Mouse (Mus musculus) limb, embryonic 11.5 days (tissue): ENCODE measurements around the gene Proz. TPM values are rescaled to one million over a fixed set of nuclear protein-coding genes. Genes with fewer than 3 reads are reported as not detected.

Experiments
- ATAC-seq: fragments of 200-750 bp; cut with Nextera tagmentation; 2 replicates; pipeline ENCODE4 v1.8.0; 2017; ENCODE audit warnings: low read depth; ENCODE audit not compliant: insufficient number of reproducible peaks, low FRiP score, low TSS enrichment
- DNase-seq: peaks from one replicate; pipeline ENCODE4 v3.0.0-alpha.2; 2015; ENCODE audit warnings: low spot score
- H3K27ac ChIP-seq: fragments of 300-500 bp; sonication (generic); replicated peaks from 2 replicates; pipeline ENCODE4 v1.5.1; 2014; ENCODE audit warnings: low read depth, mild to moderate bottlenecking, low read length
- H3K27me3 ChIP-seq: fragments of 300-500 bp; sonication (generic); 2 replicates; pipeline ENCODE4 v1.6.1; 2014; ENCODE audit warnings: mild to moderate bottlenecking, low read length, mixed read lengths; ENCODE audit not compliant: control insufficient read depth, insufficient read depth
- H3K36me3 ChIP-seq: fragments of 300-500 bp; sonication (generic); 2 replicates; pipeline ENCODE4 v1.6.1; 2014; ENCODE audit warnings: mild to moderate bottlenecking, low read length, moderate library complexity, mixed read lengths; ENCODE audit not compliant: control insufficient read depth, insufficient read depth
- H3K4me1 ChIP-seq: fragments of 300-500 bp; sonication (generic); 2 replicates; pipeline ENCODE4 v1.6.1; 2014; ENCODE audit warnings: low read length, mixed read lengths; ENCODE audit not compliant: control insufficient read depth, insufficient read depth
- H3K4me2 ChIP-seq: fragments of 300-500 bp; sonication (generic); 2 replicates; pipeline ENCODE4 v1.6.1; 2014; ENCODE audit warnings: low read depth, mild to moderate bottlenecking, moderate library complexity; ENCODE audit not compliant: severe bottlenecking
- H3K4me3 ChIP-seq: fragments of 300-500 bp; sonication (generic); 2 replicates; pipeline ENCODE4 v1.5.1; 2014; ENCODE audit warnings: low read depth, low read length
- H3K9ac ChIP-seq: fragments of 300-500 bp; sonication (generic); 2 replicates; pipeline ENCODE4 v1.6.1; 2014; ENCODE audit warnings: mild to moderate bottlenecking, low read length
- H3K9me3 ChIP-seq: fragments of 300-500 bp; sonication (generic); 2 replicates; pipeline ENCODE4 v1.6.1; 2016; ENCODE audit warnings: low read length; ENCODE audit not compliant: control insufficient read depth
- WGBS: fragments of 180-500 bp; shearing (Covaris S2); extraction: QIAGEN DNeasy Blood & Tissue Kit; methylation state at CpG from one replicate; pipeline ENCODE4 v1.1.7; 2014; 5-methylcytosine and 5-hydroxymethylcytosine counted together
- polyA plus RNA-seq: library from polyadenylated mRNA; unstranded; fragments of >200 nt; fragmentation: Nextera tagmentation; extraction: Ambion mirVana; gene quantifications from 2 replicates; pipeline ENCODE4 v1.2.1, GENCODE M21; 2014

The Proz gene
- polyA plus RNA-seq, 1 experiment from 2014 or later, result 0.24 TPM

DNA sequence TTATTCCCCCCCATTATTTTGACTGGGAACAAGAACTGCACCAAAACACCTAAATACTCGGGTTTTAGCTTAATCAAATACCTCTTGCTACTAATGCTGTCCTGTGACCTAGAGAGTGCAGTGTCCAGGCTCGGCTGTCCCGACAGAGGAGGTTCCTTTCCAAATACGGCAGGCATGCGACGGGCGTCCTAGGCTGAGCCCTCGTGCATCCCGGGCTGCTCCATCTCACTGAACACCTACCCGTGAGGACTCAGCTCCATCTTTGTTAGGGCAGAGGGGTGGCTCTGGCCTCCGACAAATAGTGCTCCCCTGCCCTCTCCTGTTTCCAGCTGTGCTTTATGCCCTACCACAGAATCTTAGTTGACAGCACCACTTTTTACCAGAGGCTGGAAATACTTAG is 51.2 kb downstream of the Proz start:
- no peak for ATAC-seq

DNA sequence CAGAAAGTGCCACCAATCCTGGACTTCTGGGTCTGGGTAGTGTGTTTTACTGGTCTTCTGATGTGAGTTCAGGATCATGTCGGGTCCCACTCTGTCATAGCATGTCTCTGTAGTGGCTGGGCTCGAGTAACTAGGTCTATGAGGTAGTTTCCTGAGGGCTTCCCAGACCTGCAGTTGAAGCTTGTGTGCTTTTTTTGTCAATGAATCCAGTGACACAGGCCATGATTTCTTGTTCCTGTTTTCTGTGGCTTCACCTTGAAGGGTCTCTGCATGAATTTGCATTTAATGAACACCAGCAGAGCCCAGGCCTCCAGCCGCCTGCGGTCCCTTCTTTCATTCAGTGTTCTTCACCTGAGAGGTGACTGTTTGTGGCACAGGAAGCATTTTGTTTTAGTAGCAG is 52.5 kb downstream of the Proz start:
- no peaks in the 10 kb centered on the region for H3K4me1 ChIP-seq
- H3K27ac ChIP-seq, result no peak overlapping the region
- no peak overlapping the region for H3K4me2 ChIP-seq
- no peaks in the 10 kb centered on the region for H3K27me3 ChIP-seq
- 94% methylated on average over 4 of the region's 4 CpGs for WGBS
- no peaks in the 10 kb centered on the region for H3K9me3 ChIP-seq
- DNase-seq (no peak), ATAC-seq (no peak)
- H3K36me3 ChIP-seq, result peaks cover 7% of the 10 kb centered on the region; the same call in 1 of the 2 replicates
- no peak overlapping the region for H3K4me3 ChIP-seq
- no peak overlapping the region for H3K9ac ChIP-seq

More for the DNA sequence above, 51.2 kb downstream of the Proz start:
- Histone ChIP-seq H3K9me3 (no peaks in the 10 kb centered on the region), H3K4me2 (no peak overlapping the region), H3K36me3 (peaks cover 10% of the 10 kb centered on the region; the same call in 1 of the 2 replicates), H3K27me3 (no peaks in the 10 kb centered on the region), H3K4me1 (no peaks in the 10 kb centered on the region), H3K9ac (no peak overlapping the region), H3K27ac (no peak overlapping the region), H3K4me3 (no peak overlapping the region)
- DNase-seq, result no peak
- 88% methylated on average over 11 of the region's 11 CpGs for WGBS

DNA sequence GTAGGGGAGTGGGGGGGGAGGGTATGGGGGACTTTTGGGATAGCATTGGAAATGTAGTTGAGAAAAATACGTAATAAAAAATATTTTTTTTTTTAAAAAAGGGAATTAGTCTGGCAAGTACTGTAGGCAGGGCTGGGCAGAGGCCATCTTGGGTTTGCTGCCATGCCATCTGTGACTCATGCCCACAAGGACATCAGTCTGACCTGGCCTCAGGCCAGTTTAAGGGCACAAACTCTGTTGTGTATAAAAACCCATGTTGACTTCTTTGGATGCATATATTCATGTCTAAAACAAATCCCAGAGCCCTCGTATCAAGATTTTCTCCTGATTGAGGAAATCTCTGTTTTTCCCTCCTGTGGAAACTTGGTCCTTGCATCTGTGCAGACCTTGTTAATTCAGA is 56.4 kb downstream of the Proz start:
- no peak overlapping the region for H3K27ac ChIP-seq
- no peaks in the 10 kb centered on the region for H3K9me3 ChIP-seq
- ATAC-seq (no peak), DNase-seq (no peak)
- peaks cover 7% of the 10 kb centered on the region; the same call in 1 of the 2 replicates for H3K36me3 ChIP-seq
- 92% methylated on average over 2 of the region's 2 CpGs for WGBS
- no peak overlapping the region for H3K4me3 ChIP-seq
- no peaks in the 10 kb centered on the region for H3K4me1 ChIP-seq
- no peaks in the 10 kb centered on the region for H3K27me3 ChIP-seq
- no peak overlapping the region for H3K4me2 ChIP-seq
- H3K9ac ChIP-seq, result no peak overlapping the region

DNA sequence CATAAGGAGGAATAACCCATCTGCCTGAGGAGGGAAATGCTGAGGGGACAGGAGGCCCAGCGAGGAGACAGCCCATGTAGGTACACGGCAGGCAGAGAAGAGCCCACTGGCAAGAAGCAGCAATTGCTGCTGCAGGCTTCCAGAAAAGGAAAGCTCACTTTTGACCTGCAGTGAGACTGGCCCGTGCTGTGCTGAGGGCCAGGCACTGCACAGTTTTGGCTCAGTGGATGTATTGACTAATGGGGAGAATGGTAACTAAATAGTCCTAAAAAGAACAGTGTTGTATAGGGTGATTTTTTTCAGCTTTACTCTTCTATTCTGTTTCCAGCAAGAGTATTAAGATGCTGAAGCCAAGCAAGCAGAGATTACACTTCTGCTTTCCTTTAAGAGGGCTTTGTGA is 57.8 kb downstream of the Proz start:
- Histone ChIP-seq H3K4me2 (no peak overlapping the region), H3K4me3 (no peak overlapping the region), H3K27ac (no peak overlapping the region), H3K4me1 (no peaks in the 10 kb centered on the region), H3K9me3 (no peaks in the 10 kb centered on the region), H3K9ac (no peak overlapping the region), H3K27me3 (no peaks in the 10 kb centered on the region), H3K36me3 (peaks cover 7% of the 10 kb centered on the region; the same call in 1 of the 2 replicates)
- ATAC-seq (no peak), DNase-seq (no peak)
- WGBS, result 82% methylated on average over 3 of the region's 3 CpGs

DNA sequence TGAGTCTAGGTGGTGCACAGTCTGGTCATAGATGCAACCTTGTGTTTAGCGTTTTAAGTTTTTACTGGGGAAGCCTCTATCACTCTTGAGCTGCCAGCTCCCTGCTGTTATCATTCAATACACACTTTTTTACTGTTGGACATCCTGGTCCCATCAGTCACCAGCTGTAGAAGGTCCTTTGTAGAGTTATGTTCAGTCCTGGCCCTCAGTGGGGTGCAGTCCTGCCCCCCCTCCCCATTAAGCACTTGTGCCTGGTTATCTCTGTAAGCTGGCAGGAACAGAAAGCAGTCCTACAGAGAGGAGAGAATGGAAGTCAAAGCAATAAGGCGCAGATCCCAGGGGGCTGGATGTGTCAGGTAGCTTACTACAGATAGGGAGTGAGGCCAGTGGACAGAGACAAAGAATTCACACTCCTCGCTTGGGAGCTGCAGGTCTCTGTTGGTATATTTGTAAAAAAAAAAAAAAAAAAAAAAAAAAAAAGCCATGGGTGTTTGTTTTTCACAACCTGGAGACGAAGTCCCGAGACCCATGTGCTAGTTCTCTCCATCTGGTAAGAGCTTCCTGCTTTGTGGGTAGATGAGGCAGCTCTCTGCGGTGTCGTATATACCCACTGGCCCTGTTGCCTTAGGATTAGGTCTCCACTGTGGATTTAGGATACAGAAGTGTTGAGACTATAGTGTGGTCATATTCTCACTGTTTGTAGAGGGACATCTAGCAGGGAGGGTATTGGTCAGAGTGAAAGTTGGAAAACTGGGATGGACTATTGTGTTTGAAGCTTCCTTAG is 60.4 kb downstream of the Proz start:
- no peak for DNase-seq
- Histone ChIP-seq H3K4me2 (no peak overlapping the region), H3K9me3 (no peaks in the 10 kb centered on the region), H3K36me3 (peaks cover 7% of the 10 kb centered on the region; the same call in 1 of the 2 replicates), H3K27me3 (no peaks in the 10 kb centered on the region), H3K27ac (no peak overlapping the region), H3K4me3 (no peak overlapping the region), H3K4me1 (no peaks in the 10 kb centered on the region), H3K9ac (no peak overlapping the region)
- ATAC-seq, result no peak
- 91% methylated on average over 7 of the region's 7 CpGs for WGBS

DNA sequence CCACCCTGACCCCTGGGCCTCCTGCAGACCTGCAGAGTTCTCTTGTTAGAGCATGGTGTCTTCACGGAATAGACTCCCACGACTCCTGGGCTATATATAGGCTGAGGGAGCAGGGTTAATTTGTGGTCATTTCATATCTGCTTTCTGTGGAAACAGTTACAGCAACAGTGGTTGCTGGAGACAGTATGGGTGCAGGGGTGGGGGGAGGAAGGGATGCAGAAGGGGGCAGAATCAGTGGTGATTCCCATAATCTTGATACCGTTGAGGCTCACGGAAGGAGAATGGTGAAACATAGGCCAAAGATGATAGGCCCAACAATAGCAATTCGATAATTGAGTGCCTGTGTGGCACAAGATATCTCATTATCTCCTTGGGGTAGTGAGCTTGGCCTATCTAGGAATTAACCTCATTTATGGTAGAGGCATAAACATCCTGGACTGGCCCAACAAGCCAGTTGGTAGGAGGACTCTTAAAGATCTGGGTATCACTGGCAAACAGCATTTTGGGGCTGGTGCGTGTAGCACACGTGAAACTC is 62.2 kb downstream of the Proz start:
- no peak overlapping the region for H3K9ac ChIP-seq
- no peaks in the 10 kb centered on the region for H3K27me3 ChIP-seq
- ATAC-seq (no peak), DNase-seq (no peak)
- H3K4me2 ChIP-seq, result no peak overlapping the region
- H3K4me1 ChIP-seq, result no peaks in the 10 kb centered on the region
- H3K9me3 ChIP-seq, result no peaks in the 10 kb centered on the region
- WGBS, result 92% methylated on average over 7 of the region's 7 CpGs
- H3K36me3 ChIP-seq, result peaks cover 12% of the 10 kb centered on the region
- H3K4me3 ChIP-seq, result no peak overlapping the region
- H3K27ac ChIP-seq, result no peak overlapping the region

DNA sequence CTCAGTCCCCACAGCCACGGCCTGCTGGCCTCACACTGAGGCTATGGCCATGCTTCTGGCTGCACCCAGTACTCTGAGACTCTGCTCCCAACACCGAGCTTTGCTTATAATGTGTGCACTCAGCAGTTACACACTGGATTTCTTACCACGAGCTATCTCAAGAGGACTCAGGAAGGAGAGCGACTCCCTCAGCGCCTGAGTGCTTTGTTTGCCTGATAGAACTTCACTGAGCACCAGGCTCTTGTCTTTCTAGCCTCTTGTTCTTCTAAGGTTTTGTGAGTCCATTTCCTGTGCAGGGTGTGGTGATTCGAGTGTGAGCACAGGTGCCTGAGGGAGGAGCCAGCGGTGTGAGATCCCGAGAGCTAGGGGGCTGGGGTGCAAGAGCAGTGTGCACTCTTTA is 64.2 kb downstream of the Proz start:
- WGBS, result 88% methylated on average over 8 of the region's 8 CpGs
- H3K4me2 ChIP-seq, result no peak overlapping the region
- no peaks in the 10 kb centered on the region for H3K4me1 ChIP-seq
- peaks cover 13% of the 10 kb centered on the region for H3K36me3 ChIP-seq
- H3K9me3 ChIP-seq, result no peaks in the 10 kb centered on the region
- no peak overlapping the region for H3K4me3 ChIP-seq
- ATAC-seq (no peak), DNase-seq (no peak)
- no peak overlapping the region for H3K27ac ChIP-seq
- no peak overlapping the region for H3K9ac ChIP-seq
- no peaks in the 10 kb centered on the region for H3K27me3 ChIP-seq
